Mouse (Mus musculus): ENCODE measurements around the gene Megf9.

DNA sequence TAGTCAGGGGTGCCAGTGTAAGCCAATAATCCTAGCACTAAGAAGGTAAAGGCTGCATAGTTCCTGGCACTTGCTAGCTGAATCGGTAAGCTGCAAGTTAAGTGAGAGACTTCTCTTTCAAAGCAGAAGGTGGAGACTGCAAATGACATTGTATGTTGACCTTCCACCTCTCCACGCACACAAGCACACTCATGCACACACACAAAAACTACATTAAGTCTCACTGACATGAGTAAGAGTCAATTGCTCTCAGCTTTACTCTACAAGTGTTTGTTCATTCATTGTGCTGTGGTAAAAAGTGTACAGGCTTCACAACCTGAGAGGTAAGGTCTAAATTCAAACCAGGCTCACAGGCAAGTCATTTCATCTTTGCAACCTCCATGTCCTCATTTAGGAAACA is 140.1 kb downstream of the Megf9 start:
- no peak for TF ChIP-seq CTCF (IDR thresholded peaks at IDR 0.05; ENCODE audit: insufficient read depth, low read depth, low read length)
- no peak for TF ChIP-seq POLR2A (IDR thresholded peaks at IDR 0.05; ENCODE audit: insufficient read depth, low read depth, low read length)

Data from olfactory bulb, adult 2 months (tissue).